Mouse (Mus musculus) B cell, adult (primary cell): ENCODE results near the gene Lonp1. TPM values are rescaled to one million over a fixed set of nuclear protein-coding genes. Genes with fewer than 3 reads are reported as not detected.

Experiments
- total RNA-seq: library from RNA; stranded (reverse); gene quantifications from 4 replicates; pipeline ENCODE4 v1.2.4, GENCODE M21; 2023; ENCODE audit not compliant: inconsistent age

The Lonp1 gene
- 58.0 to 61.7 TPM (median 59.7 TPM) in 4 replicates for total RNA-seq

GRCm38 (mm10) chr17:56626754-56627470, at the start of gene Lonp1:
Lonp1 (minus strand) TSS chr17:56626887.

GRCm38 (mm10) chr17:56672941-56673646, 46.4 kb upstream of the Lonp1 start, which contains the start of gene Ranbp3:
Ranbp3 (plus strand) TSS chr17:56673294.

GRCm38 (mm10) chr17:56627530-56628277, 1.0 kb upstream of the Lonp1 start, which contains the start of gene Catsperd:
Catsperd (plus strand) TSS chr17:56628143.

GRCm38 (mm10) chr17:56613236-56613844, 13.3 kb downstream of the Lonp1 start, which contains the start of gene Rpl36:
Rpl36 (plus strand) TSS chr17:56613416.

GRCm38 (mm10) chr17:56609452-56610171, 17.1 kb downstream of the Lonp1 start, which contains the start of gene 2410015M20Rik:
2410015M20Rik (minus strand) TSS chr17:56609771.

GRCm38 (mm10) chr17:56584257-56585130, 42.2 kb downstream of the Lonp1 start, which contains the start of the genes Safb2 and Safb:
Safb2 (minus strand) TSS chr17:56584585.
Safb (plus strand) TSS chr17:56584825.

Other genes starting within 250 kb of the Lonp1 start
- 15.5 to 29.4 TPM (median 18.4 TPM) in 4 replicates for gene Ptprs, start 150.4 kb downstream of the Lonp1 start, total RNA-seq
- gene Znrf4, start 114.5 kb downstream of the Lonp1 start, total RNA-seq, result not detected in 4 replicates
- 9.3 to 13.0 TPM (median 12.5 TPM) in 4 replicates for gene Gm20219, start 72.5 kb downstream of the Lonp1 start, total RNA-seq
- gene Safb2, start 42.3 kb downstream of the Lonp1 start, total RNA-seq, result 536 to 604 TPM (median 575 TPM) in 4 replicates
- 297 to 331 TPM (median 301 TPM) in 4 replicates for gene Safb, start 42.1 kb downstream of the Lonp1 start, total RNA-seq
- gene 2410015M20Rik, start 17.1 kb downstream of the Lonp1 start, total RNA-seq, result 84.7 to 87.7 TPM (median 86.4 TPM) in 4 replicates
- gene Rpl36, start 13.5 kb downstream of the Lonp1 start, total RNA-seq, result 1,456 to 1,526 TPM (median 1,498 TPM) in 4 replicates
- gene Catsperd, start 1.3 kb upstream of the Lonp1 start, total RNA-seq, result not detected in 4 replicates
- 94.6 to 110 TPM (median 99.9 TPM) in 4 replicates for gene Ranbp3, start 46.4 kb upstream of the Lonp1 start, total RNA-seq
- 56.7 to 70.9 TPM (median 65.4 TPM) in 4 replicates for gene Ndufa11, start 90.9 kb upstream of the Lonp1 start, total RNA-seq
- 10.8 to 21.5 TPM (median 16.6 TPM) in 4 replicates for gene Vmac, start 91.1 kb upstream of the Lonp1 start, total RNA-seq
- not detected in 4 replicates for gene Nrtn, start 130.6 kb upstream of the Lonp1 start, total RNA-seq
- gene Dus3l, start 137.9 kb upstream of the Lonp1 start, total RNA-seq, result 76.9 to 84.0 TPM (median 81.5 TPM) in 4 replicates
- gene Prr22, start 143.4 kb upstream of the Lonp1 start, total RNA-seq, result 0.35 to 1.5 TPM (median 1.3 TPM) in 4 replicates
- gene Rfx2, start 204.1 kb upstream of the Lonp1 start, total RNA-seq, result 11.4 to 13.3 TPM (median 11.9 TPM) in 4 replicates
- gene Acsbg2, start 247.6 kb upstream of the Lonp1 start, total RNA-seq, result not detected in 4 replicates
- not detected in 4 replicates for gene 1700061G19Rik, start 248.6 kb upstream of the Lonp1 start, total RNA-seq